Mouse (Mus musculus) CD4-positive helper T cell, adult 2 months (primary cell): ENCODE measurements around the gene Gm5114.
"Not testable (repeated sequence)": the region's sequence is repeated elsewhere in the genome, so short reads cannot be mapped to it uniquely, and the experiment has no call there.

Source experiments
- DNase-seq: peaks from one replicate; pipeline ENCODE4 v3.0.0-alpha.2; 2012; ENCODE audit warnings: low read depth, missing footprints, low spot score

The Gm5114 gene

DNA sequence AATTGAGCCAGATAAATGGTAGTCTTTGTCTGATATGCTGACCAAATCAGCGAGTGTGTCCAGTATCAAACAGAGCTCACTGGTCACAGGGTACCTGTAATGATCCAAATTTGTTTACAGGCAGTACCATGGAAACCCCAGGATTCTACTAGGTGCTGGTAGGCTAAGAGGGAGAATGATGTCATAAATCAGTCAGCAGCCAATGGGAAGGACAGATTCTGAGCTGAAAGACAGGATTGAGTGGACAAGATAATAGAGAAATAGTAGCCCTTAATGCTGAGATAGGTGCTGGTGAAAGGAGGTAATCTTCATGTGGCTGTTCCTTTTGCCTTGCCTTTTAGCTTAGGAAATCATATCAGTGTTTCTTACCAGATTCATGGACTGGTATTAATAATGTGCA, at the start of gene Gm5114:
TSS of gene Gm5114 (minus strand) at position 101 of the 400 bp plus-strand sequence.
- not testable (repeated sequence) for DNase-seq

DNA sequence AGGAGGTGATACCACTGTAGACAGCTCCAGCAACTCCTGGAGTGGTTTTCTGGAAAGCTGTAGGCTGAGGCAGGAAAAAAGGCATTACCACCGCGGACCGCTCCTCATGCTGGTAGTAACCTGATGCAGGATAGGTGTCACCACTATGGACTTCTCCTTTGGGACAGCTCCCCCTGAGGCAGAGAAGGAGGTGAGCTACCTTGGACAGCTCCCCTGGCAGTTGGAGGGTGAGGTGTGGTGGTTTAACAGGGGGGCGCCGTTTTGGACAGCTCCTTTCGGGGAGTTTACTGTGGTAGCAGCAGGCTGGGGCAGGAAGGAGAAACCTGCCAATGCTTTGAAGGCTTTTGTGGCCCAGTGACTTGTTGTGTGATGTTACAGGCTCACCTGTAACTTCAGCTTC, 42.8 kb upstream of the Gm5114 start:
- DNase-seq = no peak

DNA sequence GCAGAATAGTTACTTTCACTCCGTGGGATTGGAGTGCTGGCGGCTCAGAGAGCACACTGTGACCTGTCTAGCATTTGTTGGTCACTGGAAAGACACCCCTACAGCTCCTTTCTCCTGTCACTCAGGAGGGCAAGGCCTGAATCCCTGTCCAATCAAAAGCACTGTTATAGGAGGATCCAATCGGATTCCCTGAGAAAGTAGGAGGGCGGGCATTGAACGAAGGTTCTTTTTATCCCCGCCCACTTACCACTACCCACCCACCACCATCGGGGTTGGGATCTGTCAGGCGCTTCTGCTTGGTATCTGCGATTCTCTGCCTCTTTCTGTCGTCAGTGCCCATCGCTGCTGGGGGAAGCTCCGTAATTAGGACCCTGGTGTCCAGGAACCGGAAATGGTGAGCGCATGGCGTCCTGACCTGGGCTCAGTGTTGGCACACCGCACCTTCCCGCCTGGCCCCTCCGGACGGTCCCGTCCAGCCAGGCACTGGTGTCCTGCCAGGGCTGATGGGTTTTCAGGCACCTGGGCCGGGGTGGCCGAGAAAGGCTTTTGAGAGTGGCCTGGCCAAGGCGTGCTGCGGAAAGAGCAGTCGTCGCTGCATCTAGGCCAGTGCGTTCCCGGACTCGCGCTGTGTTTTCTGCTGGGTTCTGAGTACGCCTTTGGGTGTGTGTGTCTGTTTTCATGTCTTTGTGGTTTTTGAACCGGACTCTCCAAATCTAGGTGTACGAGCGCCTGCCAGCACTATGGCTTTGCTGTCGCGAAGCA, 36.5 kb upstream of the Gm5114 start:
- DNase-seq = peak; percentile 69

DNA sequence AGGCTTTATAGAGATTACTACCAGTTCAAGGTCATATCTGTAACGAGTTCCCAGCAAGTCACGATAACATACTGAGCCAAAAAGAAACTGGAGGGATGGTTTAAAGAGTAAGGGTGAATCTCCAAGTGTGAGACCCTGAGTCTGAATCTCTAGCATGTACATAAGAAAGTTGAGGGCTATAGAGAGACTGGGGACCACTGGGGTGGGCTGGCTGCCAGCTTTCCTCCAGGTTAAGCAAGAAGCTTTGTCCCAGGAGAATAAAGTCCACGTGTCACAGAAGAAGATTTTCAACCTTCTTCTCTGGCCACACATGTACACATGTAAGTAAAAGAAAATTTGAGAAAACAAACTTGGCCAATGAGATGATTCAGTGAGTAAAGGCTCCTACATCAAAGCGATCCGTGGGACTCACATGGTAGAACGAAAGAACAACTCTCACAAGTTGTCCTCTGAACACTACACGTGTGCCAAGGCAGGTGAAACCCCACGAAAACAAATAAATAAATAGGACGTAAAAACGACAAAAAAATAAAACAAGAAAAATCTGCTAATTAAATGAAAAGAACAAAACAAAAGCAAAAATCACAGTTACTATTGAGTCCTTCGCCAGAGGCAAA, 35.8 kb upstream of the Gm5114 start:
- no peak for DNase-seq

DNA sequence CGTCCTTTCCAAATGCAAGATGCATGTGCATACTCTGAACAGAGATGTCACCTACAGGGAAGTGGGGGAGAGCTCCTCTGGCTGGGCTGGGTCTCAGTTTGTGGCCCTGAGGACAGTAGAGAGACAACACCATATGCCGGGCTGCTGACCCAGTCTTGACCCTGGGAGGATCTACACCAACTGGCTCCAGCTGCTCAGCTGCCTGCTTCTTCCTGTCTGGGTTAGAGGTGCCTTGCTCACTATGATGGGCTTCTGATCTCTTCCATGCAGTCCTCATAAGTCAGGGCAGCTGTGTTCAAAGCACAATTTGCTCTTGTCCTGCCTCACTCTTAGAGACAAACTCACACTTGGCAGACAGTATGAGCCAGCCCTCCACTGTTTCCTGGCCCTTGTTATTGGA, 28.3 kb upstream of the Gm5114 start:
- no peak for DNase-seq

DNA sequence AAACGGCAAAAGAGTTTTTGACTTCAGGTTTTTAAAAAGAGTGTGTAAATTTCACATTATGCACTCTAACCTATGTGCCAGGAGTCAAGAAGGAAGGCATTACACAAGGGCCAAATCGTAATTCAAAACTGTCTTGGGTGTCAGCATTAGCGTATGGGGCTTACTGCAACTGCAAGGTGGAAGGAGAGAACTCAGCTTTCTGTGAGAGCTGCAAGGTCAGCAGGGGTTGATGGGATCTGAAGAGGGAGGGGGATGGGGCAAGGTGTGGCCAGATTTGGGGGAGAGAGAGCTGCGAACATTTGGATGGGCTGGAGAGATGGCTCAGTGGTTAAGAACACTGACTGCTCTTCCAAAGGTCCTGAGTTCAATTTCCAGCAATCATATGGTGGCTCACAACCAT, 27.4 kb upstream of the Gm5114 start:
- no peak for DNase-seq
